ENCODE assay signal across 8 mouse cellular contexts in genomic region chr13:3642049-3642448, GRCm38 (mm10). TPM values are rescaled to one million over a fixed set of nuclear protein-coding genes. Genes with fewer than 3 reads are reported as not detected.
A peak's percentile ranks its signal among the peaks of the same experiment; 100 is the strongest.
DNase-seq lines count a peak whose midpoint lies in the region; ATAC-seq and TF ChIP-seq lines count a peak whose summit lies in the region.

No protein-coding gene starts in this region.

- no peaks in the 10 kb centered on the region for H3K36me3 ChIP-seq in intestine, embryonic 15.5 days

- 79% methylated on average over 9 of the region's 9 CpGs for WGBS in bone marrow, adult 2 months
- 76% methylated on average over 9 of the region's 9 CpGs for WGBS in intestine, embryonic 15.5 days
- 73% methylated on average over 9 of the region's 9 CpGs for WGBS in lung, adult 2 months

- no peaks in the 10 kb centered on the region; the same call in 1 of the 2 replicates for H3K4me1 ChIP-seq in bone marrow, adult 2 months (ENCODE audit: control insufficient read depth, insufficient read depth, low read length)
- no peaks in the 10 kb centered on the region for H3K4me1 ChIP-seq in intestine, embryonic 15.5 days (replicated peaks)
- H3K4me1 ChIP-seq in lung, adult 2 months (ENCODE audit: control insufficient read depth, insufficient read depth, low read length), result no peaks in the 10 kb centered on the region

- TF ChIP-seq CTCF in bone marrow, adult 2 months (IDR thresholded peaks at IDR 0.05; ENCODE audit: control insufficient read depth, insufficient read depth, low read length), result peak; percentile 55
- TF ChIP-seq CTCF in lung, adult 2 months (IDR thresholded peaks at IDR 0.05; ENCODE audit: insufficient read depth, low read length), result peak; percentile 57

- ATAC-seq in intestine, embryonic 15.5 days, result peak; percentile 49

- no peak overlapping the region for H3K4me3 ChIP-seq in bone marrow, adult 2 months (replicated peaks; ENCODE audit: control insufficient read depth, low read depth, low read length)
- no peak overlapping the region for H3K4me3 ChIP-seq in intestine, embryonic 15.5 days (replicated peaks)
- no peak overlapping the region for H3K4me3 ChIP-seq in lung, adult 2 months (replicated peaks; ENCODE audit: extremely low read depth, low read depth, low read length)

- H3K27ac ChIP-seq in bone marrow, adult 2 months (ENCODE audit: control insufficient read depth, insufficient read depth, low read depth, low read length, poor library complexity), result no peak overlapping the region
- H3K27ac ChIP-seq in intestine, embryonic 15.5 days, result no peak overlapping the region

- peak; percentile 11 for DNase-seq in left cerebral cortex, postnatal 4 days
- DNase-seq in left cerebral cortex, adult 11 months (ENCODE audit: low spot score), result no peak
- DNase-seq in lung, adult 2 months, result peak; percentile 37
- peak; percentile 7 to 63 for DNase-seq in spleen, postnatal 10 days (ENCODE audit: low spot score in 2 of 2)
- DNase-seq in cerebellum, adult 11 months, result no peak
- no peak for DNase-seq in gastrocnemius, postnatal 10 days

- no peak overlapping the region for H3K9ac ChIP-seq in intestine, embryonic 15.5 days

- no peak for TF ChIP-seq POLR2A in bone marrow, adult 2 months (IDR thresholded peaks at IDR 0.05; ENCODE audit: borderline replicate concordance, control insufficient read depth, low read depth, low read length)
- no peak for TF ChIP-seq POLR2A in lung, adult 2 months (IDR thresholded peaks at IDR 0.05; ENCODE audit: borderline replicate concordance, extremely low read depth, low read depth, low read length)

- intact Hi-C loops in left cerebral cortex, postnatal 4 days (cut with DNase I), result no loop called here

- H3K4me2 ChIP-seq in intestine, embryonic 15.5 days (replicated peaks), result no peak overlapping the region

- H3K9me3 ChIP-seq in intestine, embryonic 15.5 days, result no peaks in the 10 kb centered on the region

- no peaks in the 10 kb centered on the region for H3K27me3 ChIP-seq in intestine, embryonic 15.5 days (replicated peaks)

RNA-seq across cellular contexts. Expression of gene Asb13, which starts 8.2 kb away (rescaled TPM):
- total RNA-seq in left cerebral cortex, postnatal 4 days (2021), result 10 to 100 TPM; 20.8 to 22.0 TPM
- polyA plus RNA-seq in bone marrow, adult 2 months (2011; ENCODE audit: insufficient read depth, insufficient read length, low replicate concordance, missing spikeins), result 6.3 and 7.3 TPM in 2 replicates
- polyA plus RNA-seq in intestine, embryonic 15.5 days (2015; fragmentation: Nextera tagmentation; extraction: Ambion mirVana), result 6.9 and 7.2 TPM in 2 replicates
- 19.9 and 21.6 TPM in 2 replicates for polyA plus RNA-seq in lung, adult 2 months (2012; rRNA removed)
- total RNA-seq in gastrocnemius, postnatal 10 days (2021), result 1 to 10 TPM; 6.9 to 7.3 TPM

RNA-seq across cellular contexts. Expression of gene Fam208b, which starts 31.1 kb away (rescaled TPM):
- 10 to 100 TPM; 42.5 to 43.7 TPM for total RNA-seq in left cerebral cortex, postnatal 4 days (2021)
- 4.0 and 7.3 TPM in 2 replicates for polyA plus RNA-seq in bone marrow, adult 2 months (2011; ENCODE audit: insufficient read depth, insufficient read length, low replicate concordance, missing spikeins)
- 8.6 and 12.7 TPM in 2 replicates for polyA plus RNA-seq in intestine, embryonic 15.5 days (2015; fragmentation: Nextera tagmentation; extraction: Ambion mirVana)
- 2.3 and 4.3 TPM in 2 replicates for polyA plus RNA-seq in lung, adult 2 months (2012; rRNA removed)
- 10 to 100 TPM; 12.2 to 17.3 TPM for total RNA-seq in gastrocnemius, postnatal 10 days (2021)

Comparison
In these comparisons a context has a peak if more than half of its experiments do, and no peak if none do; other contexts are left out.
1. DNase-seq: peak in left cerebral cortex, postnatal 4 days (single experiment), lung, adult 2 months (single experiment) and spleen, postnatal 10 days (2 of 2); none in left cerebral cortex, adult 11 months (single experiment), cerebellum, adult 11 months (single experiment) and gastrocnemius, postnatal 10 days (single experiment).